Mouse (Mus musculus): Measurements from ENCODE around the gene Mecom. TPM values are rescaled to one million over a fixed set of nuclear protein-coding genes. Genes with fewer than 3 reads are reported as not detected.

The Mecom gene
- polyA plus RNA-seq, 1 experiment from 2014 or later = 57.4 TPM

DNA sequence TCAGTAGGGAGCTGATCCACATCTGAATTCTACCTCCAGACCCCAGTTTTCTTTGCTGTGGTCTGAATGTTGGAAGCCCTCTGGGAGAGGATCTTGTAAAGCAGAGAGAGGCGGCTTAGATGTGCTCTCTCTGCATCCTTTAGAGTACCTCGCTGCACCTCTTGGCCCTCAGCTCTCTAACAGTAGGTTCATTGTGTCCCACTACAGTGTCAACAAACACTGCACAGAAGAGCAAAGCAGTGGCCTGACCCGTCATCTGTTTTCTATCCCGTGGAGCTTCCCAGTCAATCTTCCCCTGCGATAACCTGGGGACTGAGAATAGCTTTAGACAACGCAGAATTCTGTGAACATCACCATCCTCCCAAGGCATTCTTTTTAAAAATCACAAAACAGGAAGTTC, 69.6 kb downstream of the Mecom start:
- Histone ChIP-seq H3K9ac (ENCODE audit: low read length) (no peak overlapping the region), H3K36me3 (ENCODE audit: control insufficient read depth, insufficient read depth, low read length) (no peaks in the 10 kb centered on the region), H3K9me3 (replicated peaks; ENCODE audit: control insufficient read depth, low read length) (no peaks in the 10 kb centered on the region), H3K4me3 (replicated peaks; ENCODE audit: low read length) (no peak overlapping the region), H3K27me3 (ENCODE audit: control insufficient read depth, insufficient read depth, low read length) (no peaks in the 10 kb centered on the region), H3K4me1 (ENCODE audit: control insufficient read depth, insufficient read depth, low read length) (peaks cover 3% of the 10 kb centered on the region), H3K4me2 (ENCODE audit: low read depth, low read length) (no peak overlapping the region), H3K27ac (ENCODE audit: low read length) (no peak overlapping the region)
- WGBS = 53% methylated on average over 6 of the region's 6 CpGs
- ATAC-seq (ENCODE audit: insufficient read depth, low FRiP score) = no peak

DNA sequence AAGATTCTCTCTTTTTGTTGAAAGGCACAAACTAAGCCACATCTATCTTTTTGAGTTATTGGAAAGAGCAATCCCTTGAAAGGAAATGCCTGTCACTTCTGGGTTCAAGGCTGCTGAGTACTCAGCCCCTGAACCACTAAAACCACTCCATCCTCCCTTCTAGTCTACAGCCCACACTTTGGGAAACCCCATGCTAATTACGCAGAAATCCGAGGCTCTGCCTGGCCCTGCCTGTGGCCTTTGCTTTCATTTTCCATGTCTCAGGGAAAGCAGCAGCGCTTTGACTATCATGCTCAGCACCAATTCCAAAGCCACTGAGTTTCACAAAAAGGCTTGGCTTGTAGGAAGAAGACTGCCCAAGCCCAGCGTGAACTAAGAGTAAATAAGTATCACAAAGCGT, 70.8 kb downstream of the Mecom start:
- no peak overlapping the region for H3K27ac ChIP-seq (ENCODE audit: low read length)
- H3K36me3 ChIP-seq (ENCODE audit: control insufficient read depth, insufficient read depth, low read length) = no peaks in the 10 kb centered on the region
- ATAC-seq (ENCODE audit: insufficient read depth, low FRiP score) = no peak
- H3K9me3 ChIP-seq (replicated peaks; ENCODE audit: control insufficient read depth, low read length) = no peaks in the 10 kb centered on the region
- H3K4me2 ChIP-seq (ENCODE audit: low read depth, low read length) = no peak overlapping the region
- H3K9ac ChIP-seq (ENCODE audit: low read length) = no peak overlapping the region
- 60% methylated on average over 5 of the region's 5 CpGs for WGBS
- H3K4me3 ChIP-seq (replicated peaks; ENCODE audit: low read length) = no peak overlapping the region
- H3K4me1 ChIP-seq (ENCODE audit: control insufficient read depth, insufficient read depth, low read length) = peaks cover 3% of the 10 kb centered on the region
- H3K27me3 ChIP-seq (ENCODE audit: control insufficient read depth, insufficient read depth, low read length) = no peaks in the 10 kb centered on the region

DNA sequence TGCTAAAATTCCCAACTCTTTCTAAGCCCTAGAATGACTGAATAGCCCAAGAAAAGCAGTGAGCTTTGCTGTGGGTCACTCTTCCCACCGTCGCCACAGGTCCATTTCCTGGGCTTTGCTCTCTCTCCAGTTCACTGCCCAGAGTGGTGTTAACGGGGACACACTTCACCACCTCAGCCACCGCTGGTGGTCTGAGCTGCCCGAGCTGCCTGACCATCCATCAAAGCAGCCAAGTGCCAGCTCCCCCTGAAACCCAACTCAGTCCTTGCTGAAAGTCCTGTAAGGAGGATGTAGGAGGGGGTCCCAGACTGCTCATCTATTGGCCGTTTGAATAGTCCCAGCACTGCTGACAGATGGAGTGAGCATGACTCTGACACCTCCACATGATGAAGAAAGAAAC, 72.2 kb downstream of the Mecom start:
- WGBS = 50% methylated on average over 6 of the region's 6 CpGs
- Histone ChIP-seq H3K27ac (ENCODE audit: low read length) (no peak overlapping the region), H3K36me3 (ENCODE audit: control insufficient read depth, insufficient read depth, low read length) (no peaks in the 10 kb centered on the region), H3K4me1 (ENCODE audit: control insufficient read depth, insufficient read depth, low read length) (peaks cover 3% of the 10 kb centered on the region; the same call in 1 of the 2 replicates), H3K4me3 (replicated peaks; ENCODE audit: low read length) (no peak overlapping the region), H3K9me3 (replicated peaks; ENCODE audit: control insufficient read depth, low read length) (no peaks in the 10 kb centered on the region), H3K9ac (ENCODE audit: low read length) (no peak overlapping the region), H3K27me3 (ENCODE audit: control insufficient read depth, insufficient read depth, low read length) (no peaks in the 10 kb centered on the region), H3K4me2 (ENCODE audit: low read depth, low read length) (no peak overlapping the region)
- no peak for ATAC-seq (ENCODE audit: insufficient read depth, low FRiP score)

DNA sequence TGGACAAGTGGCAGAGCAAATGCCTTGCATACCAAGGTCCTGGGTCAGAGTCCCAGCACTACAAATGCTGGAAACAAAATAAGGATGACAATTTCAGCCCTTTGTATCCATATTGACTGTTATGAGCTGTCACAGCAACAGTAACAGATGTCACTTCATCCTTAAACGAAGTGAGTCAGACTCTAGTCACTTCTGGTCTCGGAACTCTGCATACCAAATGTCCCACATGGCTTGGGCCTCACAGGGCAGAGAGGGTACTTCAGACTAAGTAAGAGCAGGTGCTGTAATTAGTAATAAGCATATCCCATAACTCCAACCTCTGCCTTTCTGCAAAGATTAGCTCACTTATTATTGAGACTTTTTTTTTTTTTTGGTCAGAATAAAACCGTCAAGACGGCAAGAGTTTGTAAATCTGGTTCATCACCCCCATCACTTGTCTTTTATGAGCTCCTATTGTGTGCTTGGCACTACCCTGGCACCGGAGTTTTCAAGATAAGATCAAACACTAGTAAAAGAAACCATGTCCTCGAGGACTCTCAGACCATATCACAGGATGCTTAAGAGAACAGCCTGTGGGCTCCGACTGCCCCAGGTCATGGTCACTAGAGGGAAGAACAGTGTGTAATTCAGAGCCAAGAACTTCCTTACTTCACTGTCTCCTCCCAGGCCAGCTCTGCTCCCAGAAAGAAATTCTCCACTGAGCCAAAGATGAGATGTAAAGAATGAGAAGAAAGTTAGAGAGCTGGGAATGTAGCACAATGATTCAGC, 79.6 kb downstream of the Mecom start:
- no peak overlapping the region for H3K27ac ChIP-seq (ENCODE audit: low read length)
- ATAC-seq (ENCODE audit: insufficient read depth, low FRiP score) = no peak
- H3K4me1 ChIP-seq (ENCODE audit: control insufficient read depth, insufficient read depth, low read length) = no peaks in the 10 kb centered on the region
- H3K9me3 ChIP-seq (replicated peaks; ENCODE audit: control insufficient read depth, low read length) = no peaks in the 10 kb centered on the region
- no peak overlapping the region for H3K4me3 ChIP-seq (replicated peaks; ENCODE audit: low read length)
- no peaks in the 10 kb centered on the region for H3K36me3 ChIP-seq (ENCODE audit: control insufficient read depth, insufficient read depth, low read length)
- 72% methylated on average over 7 of the region's 7 CpGs for WGBS
- H3K4me2 ChIP-seq (ENCODE audit: low read depth, low read length) = no peak overlapping the region
- no peaks in the 10 kb centered on the region for H3K27me3 ChIP-seq (ENCODE audit: control insufficient read depth, insufficient read depth, low read length)
- no peak overlapping the region for H3K9ac ChIP-seq (ENCODE audit: low read length)

DNA sequence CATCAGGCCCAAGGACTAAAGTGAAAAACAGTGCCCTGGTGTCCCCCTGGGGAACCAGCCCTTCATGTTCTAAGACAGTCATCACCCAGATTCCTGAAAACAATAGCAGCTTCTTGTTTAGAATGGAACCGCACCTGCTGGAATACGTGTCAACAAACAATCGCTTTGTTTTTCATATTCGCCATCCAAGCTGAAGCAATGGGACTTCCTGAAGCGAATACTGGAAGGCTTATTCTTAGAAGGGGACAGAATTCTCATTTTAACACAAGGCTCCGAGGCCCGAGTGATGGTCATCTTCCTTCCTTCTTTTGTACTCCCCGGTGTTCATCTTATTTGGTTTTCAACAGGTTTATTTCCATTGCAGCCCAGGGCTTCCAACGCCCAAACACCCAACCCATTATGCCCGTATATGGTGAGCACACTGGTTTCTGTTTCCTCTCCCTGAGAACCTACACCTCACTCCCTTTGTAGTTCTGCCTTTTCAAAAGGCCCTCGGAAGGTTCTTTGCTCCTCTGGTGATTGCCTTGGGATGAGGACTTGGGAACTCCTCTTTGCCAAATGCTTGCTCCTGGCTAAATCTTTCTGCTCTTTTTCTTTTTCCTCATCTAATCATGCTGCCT, 81.7 kb downstream of the Mecom start:
- no peak overlapping the region for H3K4me2 ChIP-seq (ENCODE audit: low read depth, low read length)
- no peaks in the 10 kb centered on the region for H3K36me3 ChIP-seq (ENCODE audit: control insufficient read depth, insufficient read depth, low read length)
- H3K4me3 ChIP-seq (replicated peaks; ENCODE audit: low read length) = no peak overlapping the region
- 62% methylated on average over 11 of the region's 11 CpGs for WGBS
- H3K27ac ChIP-seq (ENCODE audit: low read length) = no peak overlapping the region; the same call in 1 of the 2 replicates
- H3K9me3 ChIP-seq (replicated peaks; ENCODE audit: control insufficient read depth, low read length) = no peaks in the 10 kb centered on the region
- ATAC-seq (ENCODE audit: insufficient read depth, low FRiP score) = no peak
- no peak overlapping the region for H3K9ac ChIP-seq (ENCODE audit: low read length)
- H3K4me1 ChIP-seq (ENCODE audit: control insufficient read depth, insufficient read depth, low read length) = peaks cover 3% of the 10 kb centered on the region; the same call in 1 of the 2 replicates
- H3K27me3 ChIP-seq (ENCODE audit: control insufficient read depth, insufficient read depth, low read length) = no peaks in the 10 kb centered on the region

DNA sequence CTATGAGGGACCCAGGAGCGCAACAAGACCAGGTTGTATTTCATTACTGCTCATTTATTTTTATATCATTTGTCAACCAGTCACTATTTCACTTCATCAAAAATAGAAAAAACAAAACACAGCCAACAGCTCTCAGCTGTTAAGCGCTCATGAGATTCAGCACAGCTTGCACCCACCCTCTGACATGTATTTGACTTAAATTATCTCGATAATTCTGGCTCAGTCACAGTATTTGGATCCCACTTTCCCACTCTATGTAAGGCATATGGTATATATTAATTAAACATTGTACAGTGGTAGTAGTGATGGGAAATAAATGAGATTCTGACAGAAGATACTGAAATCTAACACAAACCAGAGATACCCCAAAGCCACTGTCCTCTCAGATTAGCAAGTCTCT, 83.3 kb downstream of the Mecom start:
- WGBS = 89% methylated on average over 3 of the region's 3 CpGs
- H3K4me2 ChIP-seq (ENCODE audit: low read depth, low read length) = no peak overlapping the region

DNA sequence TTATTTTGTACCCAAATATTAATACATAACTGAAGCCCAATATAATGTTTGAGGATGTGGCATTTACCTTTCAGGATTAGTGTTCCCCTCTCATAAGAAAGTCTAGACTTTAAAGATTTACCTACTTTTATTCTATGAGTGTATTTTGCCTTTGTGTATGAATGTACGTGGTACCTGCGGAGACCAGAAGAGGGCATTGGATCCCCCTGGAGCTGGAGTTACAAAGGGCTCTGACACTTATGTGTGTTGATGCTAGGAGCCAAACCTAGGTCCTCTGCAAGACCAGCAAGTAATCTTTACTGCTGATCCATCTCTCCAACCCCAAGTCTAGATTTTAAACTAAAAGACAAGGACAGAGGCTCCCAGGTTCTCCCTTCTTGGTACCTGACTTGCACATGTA, 86.0 kb downstream of the Mecom start:
- WGBS = 87% methylated on average over 2 of the region's 2 CpGs
- no peak for ATAC-seq (ENCODE audit: insufficient read depth, low FRiP score)
- Histone ChIP-seq H3K4me1 (ENCODE audit: control insufficient read depth, insufficient read depth, low read length) (peaks cover 3% of the 10 kb centered on the region; the same call in 1 of the 2 replicates), H3K36me3 (ENCODE audit: control insufficient read depth, insufficient read depth, low read length) (no peaks in the 10 kb centered on the region), H3K4me3 (replicated peaks; ENCODE audit: low read length) (no peak overlapping the region), H3K27ac (ENCODE audit: low read length) (no peak overlapping the region), H3K9ac (ENCODE audit: low read length) (no peak overlapping the region), H3K27me3 (ENCODE audit: control insufficient read depth, insufficient read depth, low read length) (no peaks in the 10 kb centered on the region), H3K9me3 (replicated peaks; ENCODE audit: control insufficient read depth, low read length) (no peaks in the 10 kb centered on the region), H3K4me2 (ENCODE audit: low read depth, low read length) (no peak overlapping the region)

More for the DNA sequence above, 83.3 kb downstream of the Mecom start:
- ATAC-seq (ENCODE audit: insufficient read depth, low FRiP score) = no peak
- H3K9ac ChIP-seq (ENCODE audit: low read length) = no peak overlapping the region
- H3K9me3 ChIP-seq (replicated peaks; ENCODE audit: control insufficient read depth, low read length) = no peaks in the 10 kb centered on the region
- no peaks in the 10 kb centered on the region for H3K36me3 ChIP-seq (ENCODE audit: control insufficient read depth, insufficient read depth, low read length)
- no peak overlapping the region for H3K4me3 ChIP-seq (replicated peaks; ENCODE audit: low read length)
- no peak overlapping the region for H3K27ac ChIP-seq (ENCODE audit: low read length)
- H3K4me1 ChIP-seq (ENCODE audit: control insufficient read depth, insufficient read depth, low read length) = peaks cover 3% of the 10 kb centered on the region; the same call in 1 of the 2 replicates
- no peaks in the 10 kb centered on the region for H3K27me3 ChIP-seq (ENCODE audit: control insufficient read depth, insufficient read depth, low read length)

DNA sequence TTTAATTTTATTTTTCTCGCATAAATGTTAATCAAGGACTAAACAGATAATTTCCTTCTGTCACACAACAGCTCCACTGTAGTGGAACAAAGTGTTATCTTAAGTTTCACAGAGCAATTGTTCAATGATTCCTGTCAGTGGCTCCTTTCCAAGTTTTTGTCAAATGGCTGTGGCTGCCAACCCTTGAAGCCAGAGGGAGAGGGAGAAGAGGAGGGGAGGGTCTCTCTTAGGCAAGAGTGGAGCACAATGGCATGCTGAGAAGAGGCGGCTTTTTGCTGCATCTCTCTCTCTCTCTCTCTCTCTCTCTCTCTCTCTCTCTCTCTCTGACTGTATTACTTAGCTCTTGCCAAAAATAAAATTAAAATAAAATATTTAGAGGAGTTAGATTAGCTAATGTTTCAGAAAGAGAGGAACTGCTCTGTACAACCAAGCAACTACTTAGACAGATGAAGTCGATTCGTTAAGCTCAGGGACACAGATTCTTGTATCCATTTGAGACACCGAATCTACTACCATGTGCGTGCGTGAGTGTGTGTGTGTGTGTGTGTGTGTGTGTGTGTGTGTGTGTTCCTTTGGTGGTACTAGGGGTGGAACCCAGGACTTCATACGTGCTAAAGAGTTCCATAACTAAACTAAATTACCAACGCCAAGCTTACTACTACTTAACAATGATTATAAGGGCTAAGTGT, 86.8 kb downstream of the Mecom start:
- no peak overlapping the region for H3K9ac ChIP-seq (ENCODE audit: low read length)
- 74% methylated on average over 9 of the region's 9 CpGs for WGBS
- peaks cover 3% of the 10 kb centered on the region; the same call in 1 of the 2 replicates for H3K4me1 ChIP-seq (ENCODE audit: control insufficient read depth, insufficient read depth, low read length)
- H3K9me3 ChIP-seq (replicated peaks; ENCODE audit: control insufficient read depth, low read length) = no peaks in the 10 kb centered on the region
- ATAC-seq (ENCODE audit: insufficient read depth, low FRiP score) = no peak; the same call in 1 of the 2 replicates
- no peak overlapping the region; the same call in 1 of the 2 replicates for H3K27ac ChIP-seq (ENCODE audit: low read length)
- H3K36me3 ChIP-seq (ENCODE audit: control insufficient read depth, insufficient read depth, low read length) = no peaks in the 10 kb centered on the region
- no peak overlapping the region for H3K4me3 ChIP-seq (replicated peaks; ENCODE audit: low read length)
- H3K4me2 ChIP-seq (ENCODE audit: low read depth, low read length) = no peak overlapping the region
- H3K27me3 ChIP-seq (ENCODE audit: control insufficient read depth, insufficient read depth, low read length) = no peaks in the 10 kb centered on the region

DNA sequence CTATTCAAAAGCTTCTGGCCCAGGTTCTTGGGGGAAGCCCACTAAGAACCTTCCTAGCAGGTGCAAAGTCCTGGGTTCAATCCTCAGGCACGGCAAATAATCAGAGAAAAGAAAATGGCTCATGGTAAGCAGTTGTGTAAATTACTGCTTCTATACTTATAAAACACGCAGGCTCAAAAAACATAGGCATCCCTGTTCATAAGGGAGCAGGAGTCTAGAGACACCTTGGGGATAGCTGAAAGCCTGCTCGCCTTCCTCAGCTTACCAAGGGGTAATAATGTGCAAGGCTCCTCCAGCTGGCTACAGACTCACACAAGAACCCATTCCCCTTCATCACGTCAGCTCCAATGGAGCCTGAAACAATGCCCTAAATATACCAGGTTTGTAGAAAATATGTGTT, 88.2 kb downstream of the Mecom start:
- H3K27ac ChIP-seq (ENCODE audit: low read length) = no peak overlapping the region
- peaks cover 3% of the 10 kb centered on the region; the same call in 1 of the 2 replicates for H3K4me1 ChIP-seq (ENCODE audit: control insufficient read depth, insufficient read depth, low read length)
- H3K9me3 ChIP-seq (replicated peaks; ENCODE audit: control insufficient read depth, low read length) = no peaks in the 10 kb centered on the region
- no peak for ATAC-seq (ENCODE audit: insufficient read depth, low FRiP score)
- H3K4me3 ChIP-seq (replicated peaks; ENCODE audit: low read length) = no peak overlapping the region
- no peaks in the 10 kb centered on the region for H3K36me3 ChIP-seq (ENCODE audit: control insufficient read depth, insufficient read depth, low read length)
- H3K27me3 ChIP-seq (ENCODE audit: control insufficient read depth, insufficient read depth, low read length) = no peaks in the 10 kb centered on the region
- H3K9ac ChIP-seq (ENCODE audit: low read length) = no peak overlapping the region
- H3K4me2 ChIP-seq (ENCODE audit: low read depth, low read length) = no peak overlapping the region
- 93% methylated on average over 4 of the region's 4 CpGs for WGBS

Measured in stomach, embryonic 16.5 days (tissue).